Mouse (Mus musculus) thymus, adult 2 months (tissue): ENCODE results near the gene Olfr1349. TPM values are rescaled to one million over a fixed set of nuclear protein-coding genes. Genes with fewer than 3 reads are reported as not detected.

Experiments
- DNase-seq: peaks from one replicate; pipeline ENCODE4 v3.0.0; 2021
- H3K27ac ChIP-seq: fragments of 200-500 bp; 2 replicates; pipeline ENCODE4 v1.5.1; 2012; ENCODE audit warnings: low read length, control low read depth; ENCODE audit not compliant: control insufficient read depth, insufficient read depth
- H3K27me3 ChIP-seq: fragments of 200-500 bp; 2 replicates; pipeline ENCODE4 v1.6.1; 2012; ENCODE audit warnings: mild to moderate bottlenecking, low read length, moderate library complexity, mixed read lengths; ENCODE audit not compliant: control insufficient read depth, insufficient read depth
- H3K36me3 ChIP-seq: fragments of 200-500 bp; 2 replicates; pipeline ENCODE4 v1.6.1; 2012; ENCODE audit warnings: mild to moderate bottlenecking, low read length, moderate library complexity; ENCODE audit not compliant: control insufficient read depth, insufficient read depth
- H3K4me1 ChIP-seq: fragments of 200-500 bp; replicated peaks from 2 replicates; pipeline ENCODE4 v1.6.1; 2012; ENCODE audit warnings: low read length; ENCODE audit not compliant: control insufficient read depth, insufficient read depth
- H3K4me3 ChIP-seq: fragments of 200-500 bp; 2 replicates; pipeline ENCODE4 v1.5.1; 2012; ENCODE audit warnings: mild to moderate bottlenecking, low read length, control low read depth, moderate library complexity; ENCODE audit not compliant: control insufficient read depth, insufficient read depth
- CTCF ChIP-seq: fragments of 200-500 bp; IDR thresholded peaks from 2 replicates; pipeline ENCODE4 v1.5.1; 2012; ENCODE audit warnings: mild to moderate bottlenecking, control low read depth, low read length, moderate library complexity, borderline replicate concordance; ENCODE audit not compliant: control insufficient read depth, poor library complexity, insufficient read depth; ENCODE audit errors: extremely low read depth
- POLR2A ChIP-seq: fragments of 200-500 bp; IDR thresholded peaks from 2 replicates; pipeline ENCODE4 v1.6.1; 2012; ENCODE audit warnings: mild to moderate bottlenecking, low read length, control low read depth, moderate library complexity; ENCODE audit not compliant: control insufficient read depth, poor library complexity, insufficient read depth; ENCODE audit errors: extremely low read depth
- WGBS: fragments of 180-500 bp; shearing (Covaris S2); methylation state at CpG from one replicate; pipeline ENCODE4 v1.1.7; 2018; 5-methylcytosine and 5-hydroxymethylcytosine counted together
- polyA plus RNA-seq: library from polyadenylated mRNA; depleted of rRNA; stranded (reverse); fragments of >200 nt; gene quantifications from 2 replicates; pipeline ENCODE4 v1.2.3, GENCODE M21; 2012; rRNA removed

Olfr1349 gene
- 0.27 and 0.28 TPM in 2 replicates for polyA plus RNA-seq

DNA sequence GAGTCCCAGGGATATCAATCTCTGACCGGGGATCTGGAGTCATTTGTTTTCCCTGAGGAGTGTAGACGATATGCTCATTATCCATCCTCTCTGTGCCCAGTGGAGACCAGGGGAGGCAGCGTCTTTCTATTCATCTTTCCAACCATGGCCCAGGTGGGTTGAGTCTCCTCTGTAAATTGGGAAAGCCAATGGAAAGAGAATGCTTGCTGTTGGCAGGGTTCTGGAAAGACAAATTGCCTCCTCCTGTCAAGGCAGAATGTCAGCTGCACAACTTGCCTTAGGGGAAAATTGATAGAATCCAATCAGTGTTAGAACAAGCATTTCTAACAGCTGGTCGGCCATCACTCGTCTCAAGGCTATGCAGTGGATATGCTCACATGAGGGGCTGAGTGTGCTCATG is at the start of gene Olfr1349:
TSS of gene Olfr1349 (minus strand) at position 101 of the 400 bp plus-strand sequence.
- TF ChIP-seq CTCF (no peak), POLR2A (no peak)
- no peaks in the 10 kb centered on the region for H3K4me1 ChIP-seq
- WGBS = 94% methylated on average over 5 of the region's 5 CpGs

DNA sequence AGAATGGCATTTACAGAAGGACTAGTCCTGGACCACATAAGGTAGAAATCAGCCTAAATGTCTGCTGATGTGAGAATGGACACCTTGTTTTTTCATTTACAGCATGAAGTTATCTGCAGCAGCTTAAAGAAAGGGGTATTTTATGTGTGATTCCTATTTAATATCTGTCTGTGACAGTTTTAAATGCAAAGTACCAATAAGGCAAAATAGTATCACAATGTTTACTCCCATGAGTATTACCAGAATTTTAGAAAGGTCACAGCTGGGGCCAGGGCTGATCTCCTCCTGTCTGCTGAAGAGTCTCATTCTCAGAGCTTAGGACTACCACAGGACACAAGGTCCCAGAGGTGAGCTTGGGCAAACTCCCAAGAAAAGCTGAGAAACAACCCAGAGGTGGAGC is 41.8 kb upstream of the Olfr1349 start, which contains the start of gene Olfr1350:
TSS of gene Olfr1350 (plus strand) at position 301 of the 400 bp plus-strand sequence.
- no peak for DNase-seq

More for the DNA sequence above, at the start of gene Olfr1349:
- Histone ChIP-seq H3K4me3 (no peak within 1 kb of the TSS), H3K36me3 (no peaks in the 10 kb centered on the region), H3K27ac (no peak within 1 kb of the TSS), H3K27me3 (no peaks in the 10 kb centered on the region)
- DNase-seq = no peak

GRCm38 (mm10) chr7:6526141-6526540 is 3.4 kb upstream of the Olfr1349 start:
- Histone ChIP-seq H3K4me1 (no peaks in the 10 kb centered on the region), H3K27me3 (no peaks in the 10 kb centered on the region), H3K4me3 (no peak overlapping the region), H3K27ac (no peak overlapping the region), H3K36me3 (no peaks in the 10 kb centered on the region)
- 67% methylated on average over 5 of the region's 5 CpGs for WGBS
- TF ChIP-seq POLR2A (no peak), CTCF (no peak)
- DNase-seq = no peak

More for the DNA sequence above, 41.8 kb upstream of the Olfr1349 start, which contains the start of gene Olfr1350:
- H3K4me1 ChIP-seq = no peaks in the 10 kb centered on the region
- H3K36me3 ChIP-seq = no peaks in the 10 kb centered on the region
- no peak within 1 kb of the TSS for H3K27ac ChIP-seq
- no peak for TF ChIP-seq POLR2A
- no peak for TF ChIP-seq CTCF
- no peak within 1 kb of the TSS for H3K4me3 ChIP-seq
- no peaks in the 10 kb centered on the region for H3K27me3 ChIP-seq

- no peaks in the 10 kb centered on the region for H3K4me1 ChIP-seq
- 65% methylated on average over 3 of the region's 3 CpGs for WGBS
- H3K27ac ChIP-seq = no peak overlapping the region
- no peaks in the 10 kb centered on the region for H3K27me3 ChIP-seq
- no peak overlapping the region for H3K4me3 ChIP-seq
- no peaks in the 10 kb centered on the region for H3K36me3 ChIP-seq
- DNase-seq = no peak
- TF ChIP-seq POLR2A = no peak
- TF ChIP-seq CTCF = no peak
Observed at GRCm38 (mm10) chr7:6525001-6525400, 2.3 kb upstream of the Olfr1349 start.

DNA sequence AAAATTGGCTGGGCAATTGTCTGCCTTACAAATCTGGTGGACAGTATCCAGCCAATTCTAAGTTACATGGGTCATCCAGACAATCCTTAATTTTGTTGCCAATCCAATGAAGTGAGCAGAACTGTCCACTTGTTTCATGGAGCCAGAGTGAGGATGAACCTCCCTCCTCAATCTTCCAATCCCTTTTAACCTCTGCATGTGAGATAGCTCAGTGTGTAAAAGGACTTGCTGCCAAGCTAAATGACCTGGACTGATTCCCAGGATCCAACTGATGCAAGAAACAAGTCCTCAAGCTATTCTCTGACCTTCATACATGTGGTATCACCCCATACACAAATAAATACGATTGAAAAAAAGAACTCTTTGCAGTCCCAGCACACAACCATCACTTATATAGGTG is 1.1 kb downstream of the Olfr1349 start:
- H3K27me3 ChIP-seq = no peaks in the 10 kb centered on the region
- 37% methylated on average over 1 of the region's 1 CpGs for WGBS
- H3K27ac ChIP-seq = no peak overlapping the region
- DNase-seq = no peak
- H3K4me3 ChIP-seq = no peak overlapping the region
- no peaks in the 10 kb centered on the region for H3K4me1 ChIP-seq
- TF ChIP-seq POLR2A (no peak), CTCF (no peak)
- H3K36me3 ChIP-seq = no peaks in the 10 kb centered on the region

DNA sequence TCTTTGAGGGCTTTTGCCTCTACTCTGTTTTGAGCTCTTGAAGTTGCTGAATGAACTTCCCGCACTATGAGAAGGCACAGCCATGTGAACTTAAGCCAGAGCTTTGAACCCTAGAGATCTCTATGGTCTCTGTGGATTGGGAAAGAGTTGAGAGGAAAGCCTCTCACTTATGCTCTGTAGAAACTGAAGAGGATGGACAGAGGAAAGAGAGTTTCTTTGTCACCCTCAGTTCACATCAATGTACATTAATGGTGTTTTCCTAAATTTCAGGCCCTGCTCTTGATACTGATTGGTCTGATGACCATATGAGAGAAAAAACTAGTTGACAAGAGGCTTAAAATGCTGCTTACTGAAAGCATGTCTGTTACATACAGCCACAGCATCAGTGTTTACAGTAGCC is 14.1 kb downstream of the Olfr1349 start, which contains the start of gene Olfr1348:
TSS of gene Olfr1348 (minus strand) at position 101 of the 400 bp plus-strand sequence.
- Histone ChIP-seq H3K4me1 (no peaks in the 10 kb centered on the region), H3K27ac (no peak within 1 kb of the TSS), H3K4me3 (no peak within 1 kb of the TSS), H3K36me3 (no peaks in the 10 kb centered on the region), H3K27me3 (no peaks in the 10 kb centered on the region)
- no peak for DNase-seq
- WGBS = 91% methylated on average over 1 of the region's 1 CpGs
- TF ChIP-seq POLR2A (no peak), CTCF (no peak)

- H3K36me3 ChIP-seq = no peaks in the 10 kb centered on the region
- H3K27me3 ChIP-seq = no peaks in the 10 kb centered on the region
- no peak within 1 kb of the TSS for H3K27ac ChIP-seq
- no peak for TF ChIP-seq CTCF
- no peak for TF ChIP-seq POLR2A
- H3K4me3 ChIP-seq = no peak within 1 kb of the TSS
- 68% methylated on average over 1 of the region's 1 CpGs for WGBS
- no peak for DNase-seq
- no peaks in the 10 kb centered on the region for H3K4me1 ChIP-seq
Observed at GRCm38 (mm10) chr7:6499655-6500054, 23.1 kb downstream of the Olfr1349 start, which contains the start of gene Olfr1347. Gene Olfr1347, minus strand, starts transcription at chr7:6499755.
